Mouse (Mus musculus): ENCODE results near the gene Sgsm2. TPM values are rescaled to one million over a fixed set of nuclear protein-coding genes. Genes with fewer than 3 reads are reported as not detected.

Gene Sgsm2
- total and polyA plus RNA-seq, 2 experiments from 2014 or later, result 21.3 to 59.2 TPM

GRCm38 (mm10) chr11:74907850-74908249, 11.0 kb upstream of the Sgsm2 start:
- no peak for DNase-seq (ENCODE audit: low spot score)
- Histone ChIP-seq H3K4me2 (ENCODE audit: low read depth, low read length) (no peak overlapping the region), H3K27ac (no peak overlapping the region), H3K4me3 (ENCODE audit: low read length) (no peak overlapping the region), H3K4me1 (ENCODE audit: insufficient read depth, low read length) (no peaks in the 10 kb centered on the region), H3K9ac (replicated peaks; ENCODE audit: low read length) (no peak overlapping the region), H3K27me3 (ENCODE audit: insufficient read depth, low read length) (no peaks in the 10 kb centered on the region), H3K36me3 (ENCODE audit: insufficient read depth, low read length) (peaks cover 58% of the 10 kb centered on the region), H3K9me3 (ENCODE audit: low read length) (no peaks in the 10 kb centered on the region)
- no peak for ATAC-seq
- TF ChIP-seq CTCF (IDR thresholded peaks at IDR 0.05; ENCODE audit: low read depth), result no peak
- WGBS, result 94% methylated on average over 6 of the region's 6 CpGs

- WGBS, result 94% methylated on average over 5 of the region's 5 CpGs
- ATAC-seq (no peak), DNase-seq (ENCODE audit: low spot score) (no peak)
- H3K36me3 ChIP-seq (ENCODE audit: insufficient read depth, low read length), result peaks cover 65% of the 10 kb centered on the region
- no peak overlapping the region for H3K4me2 ChIP-seq (ENCODE audit: low read depth, low read length)
- H3K4me1 ChIP-seq (ENCODE audit: insufficient read depth, low read length), result no peaks in the 10 kb centered on the region
- H3K4me3 ChIP-seq (ENCODE audit: low read length), result no peak overlapping the region
- H3K9ac ChIP-seq (replicated peaks; ENCODE audit: low read length), result no peak overlapping the region
- TF ChIP-seq CTCF (IDR thresholded peaks at IDR 0.05; ENCODE audit: low read depth), result no peak
- H3K27ac ChIP-seq, result no peak overlapping the region
- no peaks in the 10 kb centered on the region for H3K27me3 ChIP-seq (ENCODE audit: insufficient read depth, low read length)
- no peaks in the 10 kb centered on the region for H3K9me3 ChIP-seq (ENCODE audit: low read length)
Observed at GRCm38 (mm10) chr11:74902416-74902815, 5.6 kb upstream of the Sgsm2 start.

- DNase-seq (ENCODE audit: low spot score), result no peak
- no peak overlapping the region for H3K4me3 ChIP-seq (ENCODE audit: low read length)
- no peak for TF ChIP-seq CTCF (IDR thresholded peaks at IDR 0.05; ENCODE audit: low read depth)
- no peak overlapping the region for H3K4me2 ChIP-seq (ENCODE audit: low read depth, low read length)
- no peaks in the 10 kb centered on the region for H3K4me1 ChIP-seq (ENCODE audit: insufficient read depth, low read length)
- no peaks in the 10 kb centered on the region for H3K27me3 ChIP-seq (ENCODE audit: insufficient read depth, low read length)
- no peak overlapping the region for H3K27ac ChIP-seq
- peaks cover 57% of the 10 kb centered on the region for H3K36me3 ChIP-seq (ENCODE audit: insufficient read depth, low read length)
- H3K9me3 ChIP-seq (ENCODE audit: low read length), result no peaks in the 10 kb centered on the region
- WGBS, result 89% methylated on average over 6 of the region's 6 CpGs
- no peak overlapping the region for H3K9ac ChIP-seq (replicated peaks; ENCODE audit: low read length)
- ATAC-seq, result no peak
Observed at GRCm38 (mm10) chr11:74901555-74901954, 4.7 kb upstream of the Sgsm2 start.

GRCm38 (mm10) chr11:74898517-74898827, 1.6 kb upstream of the Sgsm2 start:
- whole genome bisulfite sequencing, result 0% methylated on average over 7 of the region's 7 CpGs
- DNase-seq (ENCODE audit: low spot score) (no peak), ATAC-seq (no peak)
- Histone ChIP-seq H3K36me3 (ENCODE audit: insufficient read depth, low read length) (peaks cover 31% of the 10 kb centered on the region), H3K27ac (peak overlapping the region; percentile 92; the same call in 1 of the 2 replicates), H3K9me3 (ENCODE audit: low read length) (no peaks in the 10 kb centered on the region), H3K9ac (replicated peaks; ENCODE audit: low read length) (peak overlapping the region; percentile 82), H3K4me2 (ENCODE audit: low read depth, low read length) (peak overlapping the region; percentile 58), H3K4me3 (ENCODE audit: low read length) (peak overlapping the region; percentile 78), H3K27me3 (ENCODE audit: insufficient read depth, low read length) (no peaks in the 10 kb centered on the region), H3K4me1 (ENCODE audit: insufficient read depth, low read length) (no peaks in the 10 kb centered on the region)
- TF ChIP-seq CTCF (IDR thresholded peaks at IDR 0.05; ENCODE audit: low read depth), result no peak

- peak within 1 kb of the TSS; percentile 78 for H3K4me3 ChIP-seq (ENCODE audit: low read length)
- peak; percentile 97 for DNase-seq (ENCODE audit: low spot score)
- H3K9me3 ChIP-seq (ENCODE audit: low read length), result no peaks in the 10 kb centered on the region
- no peaks in the 10 kb centered on the region for H3K4me1 ChIP-seq (ENCODE audit: insufficient read depth, low read length)
- no peak; the same call in 1 of the 2 replicates for TF ChIP-seq CTCF (IDR thresholded peaks at IDR 0.05; ENCODE audit: low read depth)
- H3K4me2 ChIP-seq (ENCODE audit: low read depth, low read length), result peak within 1 kb of the TSS; percentile 58
- WGBS, result under 1% methylated on average over 54 of the region's 54 CpGs
- H3K27ac ChIP-seq, result peak within 1 kb of the TSS; percentile 92
- H3K27me3 ChIP-seq (ENCODE audit: insufficient read depth, low read length), result no peaks in the 10 kb centered on the region
- H3K9ac ChIP-seq (replicated peaks; ENCODE audit: low read length), result peak within 1 kb of the TSS; percentile 82
- H3K36me3 ChIP-seq (ENCODE audit: insufficient read depth, low read length), result peaks cover 31% of the 10 kb centered on the region
- peak; percentile 93 for ATAC-seq
Observed at GRCm38 (mm10) chr11:74897678-74898516, 1.0 kb upstream of the Sgsm2 start, which contains the start of gene Tsr1. Tsr1 (plus strand) TSS chr11:74898071.

GRCm38 (mm10) chr11:74895980-74896900, 620 bp downstream of the Sgsm2 start:
- Histone ChIP-seq H3K27ac (peak overlapping the region; percentile 92), H3K9ac (replicated peaks; ENCODE audit: low read length) (peak overlapping the region; percentile 82), H3K4me2 (ENCODE audit: low read depth, low read length) (peak overlapping the region; percentile 58), H3K4me1 (ENCODE audit: insufficient read depth, low read length) (no peaks in the 10 kb centered on the region), H3K4me3 (ENCODE audit: low read length) (peak overlapping the region; percentile 78), H3K9me3 (ENCODE audit: low read length) (no peaks in the 10 kb centered on the region), H3K27me3 (ENCODE audit: insufficient read depth, low read length) (no peaks in the 10 kb centered on the region), H3K36me3 (ENCODE audit: insufficient read depth, low read length) (peaks cover 19% of the 10 kb centered on the region)
- peak; percentile 53 for ATAC-seq
- WGBS, result under 1% methylated on average over 39 of the region's 55 CpGs
- DNase-seq (ENCODE audit: low spot score), result peak; percentile 59
- TF ChIP-seq CTCF (IDR thresholded peaks at IDR 0.05; ENCODE audit: low read depth), result peak; percentile 55

All from hindbrain, postnatal 0 days (tissue).